Mouse (Mus musculus): ENCODE results near the gene Snap47. TPM values are rescaled to one million over a fixed set of nuclear protein-coding genes. Genes with fewer than 3 reads are reported as not detected.

The Snap47 gene
- polyA plus RNA-seq, 1 experiment from 2014 or later: 96.7 TPM

GRCm38 (mm10) chr11:59437954-59438353, 13.0 kb downstream of the Snap47 start:
- Histone ChIP-seq H3K4me3 (ENCODE audit: low read depth, low read length) (no peak overlapping the region), H3K27me3 (replicated peaks; ENCODE audit: control insufficient read depth, insufficient read depth, low read length) (no peaks in the 10 kb centered on the region), H3K9me3 (ENCODE audit: control insufficient read depth, low read length) (peaks cover 6% of the 10 kb centered on the region), H3K36me3 (ENCODE audit: control insufficient read depth, insufficient read depth, low read length) (peaks cover 15% of the 10 kb centered on the region), H3K4me2 (ENCODE audit: low read length) (no peak overlapping the region), H3K9ac (ENCODE audit: low read length) (no peak overlapping the region), H3K4me1 (replicated peaks; ENCODE audit: control insufficient read depth, insufficient read depth, low read length) (no peaks in the 10 kb centered on the region), H3K27ac (ENCODE audit: low read depth) (no peak overlapping the region)
- no peak for DNase-seq (ENCODE audit: low spot score)
- ATAC-seq (replicated peaks; ENCODE audit: low FRiP score, low TSS enrichment, low read depth): no peak
- WGBS: 92% methylated on average over 12 of the region's 12 CpGs

- H3K9me3 ChIP-seq (ENCODE audit: control insufficient read depth, low read length): peaks cover 6% of the 10 kb centered on the region
- WGBS: 36% methylated on average over 3 of the region's 3 CpGs
- H3K4me1 ChIP-seq (replicated peaks; ENCODE audit: control insufficient read depth, insufficient read depth, low read length): no peaks in the 10 kb centered on the region
- H3K9ac ChIP-seq (ENCODE audit: low read length): no peak overlapping the region
- H3K36me3 ChIP-seq (ENCODE audit: control insufficient read depth, insufficient read depth, low read length): peaks cover 21% of the 10 kb centered on the region
- DNase-seq (ENCODE audit: low spot score): no peak
- no peak overlapping the region for H3K4me2 ChIP-seq (ENCODE audit: low read length)
- H3K27ac ChIP-seq (ENCODE audit: low read depth): no peak overlapping the region
- ATAC-seq (replicated peaks; ENCODE audit: low FRiP score, low TSS enrichment, low read depth): no peak
- no peaks in the 10 kb centered on the region for H3K27me3 ChIP-seq (replicated peaks; ENCODE audit: control insufficient read depth, insufficient read depth, low read length)
- H3K4me3 ChIP-seq (ENCODE audit: low read depth, low read length): no peak overlapping the region
Observed at GRCm38 (mm10) chr11:59432261-59432660, 18.7 kb downstream of the Snap47 start.

GRCm38 (mm10) chr11:59429959-59430358, 21.0 kb downstream of the Snap47 start:
- H3K4me1 ChIP-seq (replicated peaks; ENCODE audit: control insufficient read depth, insufficient read depth, low read length): no peaks in the 10 kb centered on the region
- no peak overlapping the region for H3K27ac ChIP-seq (ENCODE audit: low read depth)
- WGBS: 62% methylated on average over 1 of the region's 1 CpGs
- H3K4me3 ChIP-seq (ENCODE audit: low read depth, low read length): no peak overlapping the region
- H3K27me3 ChIP-seq (replicated peaks; ENCODE audit: control insufficient read depth, insufficient read depth, low read length): no peaks in the 10 kb centered on the region
- no peak overlapping the region for H3K4me2 ChIP-seq (ENCODE audit: low read length)
- no peak for DNase-seq (ENCODE audit: low spot score)
- no peaks in the 10 kb centered on the region for H3K9me3 ChIP-seq (ENCODE audit: control insufficient read depth, low read length)
- H3K9ac ChIP-seq (ENCODE audit: low read length): no peak overlapping the region
- peaks cover 28% of the 10 kb centered on the region for H3K36me3 ChIP-seq (ENCODE audit: control insufficient read depth, insufficient read depth, low read length)
- no peak for ATAC-seq (replicated peaks; ENCODE audit: low FRiP score, low TSS enrichment, low read depth)

DNA sequence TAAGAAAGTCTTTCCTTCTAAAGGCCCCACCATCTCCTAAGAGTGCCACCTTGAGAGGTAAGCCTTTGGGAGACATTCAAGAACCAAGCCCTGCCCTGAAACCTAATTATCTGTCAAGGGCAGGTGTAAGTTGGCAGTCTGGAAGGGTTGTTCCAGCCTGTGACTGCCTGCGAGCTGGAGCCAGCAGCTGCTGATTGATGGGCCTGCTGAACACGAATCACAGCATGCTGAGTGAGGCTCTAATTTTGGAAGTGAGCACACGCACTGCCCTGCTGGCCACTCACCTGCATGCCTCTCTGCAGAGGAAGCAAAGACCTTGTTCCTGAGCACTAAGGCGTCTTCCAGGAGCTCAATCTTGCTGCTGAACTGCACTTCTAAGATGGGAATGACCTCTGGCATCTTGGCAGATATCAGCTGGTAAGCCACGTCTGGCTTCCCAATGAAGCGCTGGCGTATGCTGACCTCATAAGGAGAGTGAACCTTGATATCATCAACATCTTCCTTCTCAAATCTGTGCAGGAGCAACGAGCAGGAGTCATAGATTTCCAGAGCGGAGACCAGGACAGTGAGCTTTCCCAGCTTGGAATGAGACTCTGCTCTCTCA, 22.8 kb downstream of the Snap47 start:
- WGBS: 85% methylated on average over 9 of the region's 9 CpGs
- no peaks in the 10 kb centered on the region for H3K9me3 ChIP-seq (ENCODE audit: control insufficient read depth, low read length)
- no peak overlapping the region for H3K9ac ChIP-seq (ENCODE audit: low read length)
- no peak overlapping the region for H3K4me2 ChIP-seq (ENCODE audit: low read length)
- H3K36me3 ChIP-seq (ENCODE audit: control insufficient read depth, insufficient read depth, low read length): peaks cover 39% of the 10 kb centered on the region
- ATAC-seq (replicated peaks; ENCODE audit: low FRiP score, low TSS enrichment, low read depth) (no peak), DNase-seq (ENCODE audit: low spot score) (no peak)
- no peaks in the 10 kb centered on the region for H3K27me3 ChIP-seq (replicated peaks; ENCODE audit: control insufficient read depth, insufficient read depth, low read length)
- no peak overlapping the region for H3K4me3 ChIP-seq (ENCODE audit: low read depth, low read length)
- no peak overlapping the region for H3K27ac ChIP-seq (ENCODE audit: low read depth)
- H3K4me1 ChIP-seq (replicated peaks; ENCODE audit: control insufficient read depth, insufficient read depth, low read length): no peaks in the 10 kb centered on the region

DNA sequence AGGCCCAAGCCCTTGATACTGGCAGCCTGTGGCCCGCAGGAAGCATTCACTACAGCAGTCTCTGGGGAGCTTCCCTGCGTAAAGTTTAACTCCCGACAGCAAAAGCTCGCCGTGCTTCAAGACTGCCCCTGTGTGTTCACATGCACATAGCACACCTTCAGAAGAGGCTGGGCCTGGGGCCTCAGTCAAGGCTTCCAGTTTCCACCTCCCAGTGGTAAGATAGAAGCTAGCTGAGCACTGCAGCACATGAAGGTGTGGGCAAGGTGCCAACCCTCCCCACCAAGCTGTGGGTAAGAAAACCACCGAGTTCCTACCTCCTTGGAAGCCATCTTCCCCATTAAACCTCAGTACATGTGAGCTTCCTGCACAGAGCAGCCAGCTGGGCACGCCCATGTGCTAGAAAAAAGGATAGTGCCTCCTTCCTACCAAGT, 25.3 kb downstream of the Snap47 start:
- Histone ChIP-seq H3K27me3 (replicated peaks; ENCODE audit: control insufficient read depth, insufficient read depth, low read length) (no peaks in the 10 kb centered on the region), H3K36me3 (ENCODE audit: control insufficient read depth, insufficient read depth, low read length) (peaks cover 50% of the 10 kb centered on the region), H3K4me1 (replicated peaks; ENCODE audit: control insufficient read depth, insufficient read depth, low read length) (no peaks in the 10 kb centered on the region), H3K27ac (ENCODE audit: low read depth) (no peak overlapping the region), H3K4me3 (ENCODE audit: low read depth, low read length) (no peak overlapping the region), H3K9me3 (ENCODE audit: control insufficient read depth, low read length) (no peaks in the 10 kb centered on the region), H3K4me2 (ENCODE audit: low read length) (no peak overlapping the region), H3K9ac (ENCODE audit: low read length) (no peak overlapping the region)
- DNase-seq (ENCODE audit: low spot score) (no peak), ATAC-seq (replicated peaks; ENCODE audit: low FRiP score, low TSS enrichment, low read depth) (no peak; the same call in 1 of the 2 replicates)
- 44% methylated on average over 7 of the region's 7 CpGs for WGBS

GRCm38 (mm10) chr11:59423010-59423588, 27.9 kb downstream of the Snap47 start:
- Histone ChIP-seq H3K4me1 (replicated peaks; ENCODE audit: control insufficient read depth, insufficient read depth, low read length) (no peaks in the 10 kb centered on the region), H3K9ac (ENCODE audit: low read length) (no peak overlapping the region), H3K27me3 (replicated peaks; ENCODE audit: control insufficient read depth, insufficient read depth, low read length) (no peaks in the 10 kb centered on the region), H3K27ac (ENCODE audit: low read depth) (no peak overlapping the region), H3K36me3 (ENCODE audit: control insufficient read depth, insufficient read depth, low read length) (peaks cover 62% of the 10 kb centered on the region), H3K9me3 (ENCODE audit: control insufficient read depth, low read length) (no peaks in the 10 kb centered on the region), H3K4me3 (ENCODE audit: low read depth, low read length) (no peak overlapping the region), H3K4me2 (ENCODE audit: low read length) (no peak overlapping the region)
- DNase-seq (ENCODE audit: low spot score) (no peak), ATAC-seq (replicated peaks; ENCODE audit: low FRiP score, low TSS enrichment, low read depth) (no peak)
- WGBS: 66% methylated on average over 5 of the region's 5 CpGs

- H3K27ac ChIP-seq (ENCODE audit: low read depth): no peak overlapping the region
Observed at GRCm38 (mm10) chr11:59421967-59422366, 29.0 kb downstream of the Snap47 start.

GRCm38 (mm10) chr11:59421436-59421835, 29.6 kb downstream of the Snap47 start:
- H3K9me3 ChIP-seq (ENCODE audit: control insufficient read depth, low read length): no peaks in the 10 kb centered on the region
- H3K4me1 ChIP-seq (replicated peaks; ENCODE audit: control insufficient read depth, insufficient read depth, low read length): no peaks in the 10 kb centered on the region
- no peak overlapping the region for H3K9ac ChIP-seq (ENCODE audit: low read length)
- H3K27ac ChIP-seq (ENCODE audit: low read depth): no peak overlapping the region
- ATAC-seq (replicated peaks; ENCODE audit: low FRiP score, low TSS enrichment, low read depth): no peak
- no peak overlapping the region for H3K4me2 ChIP-seq (ENCODE audit: low read length)
- peaks cover 57% of the 10 kb centered on the region for H3K36me3 ChIP-seq (ENCODE audit: control insufficient read depth, insufficient read depth, low read length)
- no peaks in the 10 kb centered on the region for H3K27me3 ChIP-seq (replicated peaks; ENCODE audit: control insufficient read depth, insufficient read depth, low read length)
- WGBS: 83% methylated on average over 8 of the region's 8 CpGs
- H3K4me3 ChIP-seq (ENCODE audit: low read depth, low read length): no peak overlapping the region
- no peak for DNase-seq (ENCODE audit: low spot score)

More at GRCm38 (mm10) chr11:59421967-59422366, 29.0 kb downstream of the Snap47 start:
- Histone ChIP-seq H3K4me3 (ENCODE audit: low read depth, low read length) (no peak overlapping the region), H3K27me3 (replicated peaks; ENCODE audit: control insufficient read depth, insufficient read depth, low read length) (no peaks in the 10 kb centered on the region), H3K9me3 (ENCODE audit: control insufficient read depth, low read length) (no peaks in the 10 kb centered on the region), H3K4me2 (ENCODE audit: low read length) (no peak overlapping the region), H3K36me3 (ENCODE audit: control insufficient read depth, insufficient read depth, low read length) (peaks cover 58% of the 10 kb centered on the region), H3K9ac (ENCODE audit: low read length) (no peak overlapping the region), H3K4me1 (replicated peaks; ENCODE audit: control insufficient read depth, insufficient read depth, low read length) (no peaks in the 10 kb centered on the region)
- WGBS: 95% methylated on average over 2 of the region's 2 CpGs
- DNase-seq (ENCODE audit: low spot score) (no peak), ATAC-seq (replicated peaks; ENCODE audit: low FRiP score, low TSS enrichment, low read depth) (no peak)

- Histone ChIP-seq H3K27me3 (replicated peaks; ENCODE audit: control insufficient read depth, insufficient read depth, low read length) (no peaks in the 10 kb centered on the region), H3K9ac (ENCODE audit: low read length) (no peak overlapping the region), H3K4me2 (ENCODE audit: low read length) (no peak overlapping the region), H3K9me3 (ENCODE audit: control insufficient read depth, low read length) (no peaks in the 10 kb centered on the region), H3K4me3 (ENCODE audit: low read depth, low read length) (no peak overlapping the region), H3K27ac (ENCODE audit: low read depth) (no peak overlapping the region), H3K4me1 (replicated peaks; ENCODE audit: control insufficient read depth, insufficient read depth, low read length) (no peaks in the 10 kb centered on the region), H3K36me3 (ENCODE audit: control insufficient read depth, insufficient read depth, low read length) (peaks cover 52% of the 10 kb centered on the region)
- DNase-seq (ENCODE audit: low spot score): no peak
- WGBS: 72% methylated on average over 5 of the region's 5 CpGs
- ATAC-seq (replicated peaks; ENCODE audit: low FRiP score, low TSS enrichment, low read depth): no peak
Observed at GRCm38 (mm10) chr11:59418708-59419107, 32.3 kb downstream of the Snap47 start.

Measured in intestine, embryonic 14.5 days (tissue).